Comparison of ENCODE assay signal across 8 mouse cellular contexts in the genomic region with DNA sequence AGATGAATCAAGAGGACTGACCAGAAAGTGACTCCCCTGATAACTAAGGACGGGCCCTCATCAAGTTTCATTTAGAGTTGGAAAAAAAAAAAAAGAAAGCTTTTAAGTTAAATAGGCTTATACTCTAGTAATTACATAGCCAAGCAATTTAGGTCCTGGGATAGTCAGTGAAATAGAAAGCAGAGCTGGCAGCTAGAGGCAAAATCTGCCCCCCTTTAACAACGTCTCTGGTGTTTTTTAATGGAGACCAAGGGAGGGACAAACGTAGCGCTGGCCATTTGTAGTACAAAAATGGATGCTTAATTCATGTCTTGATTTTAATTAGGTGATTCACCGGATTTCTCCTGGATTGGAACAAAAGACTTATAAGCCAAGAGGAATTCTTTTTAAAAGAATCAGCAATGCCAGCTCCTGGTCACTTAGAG. TPM values are rescaled to one million over a fixed set of nuclear protein-coding genes. Genes with fewer than 3 reads are reported as not detected.
DNase-seq lines count a peak whose midpoint lies in the region; ATAC-seq and TF ChIP-seq lines count a peak whose summit lies in the region.

No protein-coding gene starts in this region.

- H3K27me3 ChIP-seq in lung, embryonic 14.5 days (ENCODE audit: insufficient read depth, low read length), result no peaks in the 10 kb centered on the region
- no peaks in the 10 kb centered on the region for H3K27me3 ChIP-seq in hindbrain, embryonic 12.5 days
- H3K27me3 ChIP-seq in midbrain, embryonic 13.5 days, result peaks cover 11% of the 10 kb centered on the region; the same call in 1 of the 2 replicates

- H3K9ac ChIP-seq in lung, embryonic 14.5 days, result peak overlapping the region; percentile 96
- H3K9ac ChIP-seq in hindbrain, embryonic 12.5 days, result peak overlapping the region; percentile 98
- H3K9ac ChIP-seq in midbrain, embryonic 13.5 days (replicated peaks), result peak overlapping the region; percentile 92

- peak; percentile 65 for DNase-seq in lung, embryonic 14.5 days
- no peak for DNase-seq in lung, postnatal 4 days
- peak; percentile 36 for DNase-seq in c-Kit-positive CD71-positive TER-119-negative erythroid progenitor cells, embryonic 14.5 days (ENCODE audit: low read depth)
- DNase-seq in cerebellum, postnatal 36 days, result no peak

- no peak for ATAC-seq in lung, embryonic 14.5 days (ENCODE audit: insufficient read depth)
- no peak for ATAC-seq in hindbrain, embryonic 12.5 days (ENCODE audit: low FRiP score)
- no peak for ATAC-seq in midbrain, embryonic 13.5 days
- ATAC-seq in granulocyte monocyte progenitor cell, adult 5-6 weeks (replicated peaks; ENCODE audit: poor library complexity, severe bottlenecking), result no peak
- ATAC-seq in megakaryocyte-erythroid progenitor cell, adult 5-6 weeks (replicated peaks; ENCODE audit: low FRiP score, low TSS enrichment, poor library complexity, severe bottlenecking), result no peak

- WGBS in lung, embryonic 14.5 days, result 1% methylated on average over 5 of the region's 5 CpGs
- WGBS in hindbrain, embryonic 12.5 days, result under 1% methylated on average over 5 of the region's 5 CpGs
- WGBS in midbrain, embryonic 13.5 days, result 0% methylated on average over 5 of the region's 5 CpGs

- no peaks in the 10 kb centered on the region for H3K9me3 ChIP-seq in lung, embryonic 14.5 days (ENCODE audit: low read depth, low read length)
- no peaks in the 10 kb centered on the region for H3K9me3 ChIP-seq in hindbrain, embryonic 12.5 days (replicated peaks)
- H3K9me3 ChIP-seq in midbrain, embryonic 13.5 days, result no peaks in the 10 kb centered on the region

- 0 out of 2 replicates have a peak, but pooled peaks cover 4% of the 10 kb centered on the region for H3K4me1 ChIP-seq in lung, embryonic 14.5 days (ENCODE audit: insufficient read depth)
- peaks cover 25% of the 10 kb centered on the region for H3K4me1 ChIP-seq in hindbrain, embryonic 12.5 days
- H3K4me1 ChIP-seq in midbrain, embryonic 13.5 days (replicated peaks), result peaks cover 45% of the 10 kb centered on the region

- peak overlapping the region; percentile 99 for H3K27ac ChIP-seq in lung, embryonic 14.5 days (ENCODE audit: low read depth)
- H3K27ac ChIP-seq in hindbrain, embryonic 12.5 days, result peak overlapping the region; percentile 100
- H3K27ac ChIP-seq in midbrain, embryonic 13.5 days, result peak overlapping the region; percentile 98

- H3K36me3 ChIP-seq in lung, embryonic 14.5 days (ENCODE audit: insufficient read depth), result peaks cover 15% of the 10 kb centered on the region; the same call in 1 of the 2 replicates
- H3K36me3 ChIP-seq in hindbrain, embryonic 12.5 days, result no peaks in the 10 kb centered on the region
- H3K36me3 ChIP-seq in midbrain, embryonic 13.5 days, result no peaks in the 10 kb centered on the region

- peak overlapping the region; percentile 96 for H3K4me2 ChIP-seq in lung, embryonic 14.5 days
- H3K4me2 ChIP-seq in hindbrain, embryonic 12.5 days (replicated peaks), result peak overlapping the region; percentile 92
- H3K4me2 ChIP-seq in midbrain, embryonic 13.5 days (replicated peaks), result peak overlapping the region; percentile 94

- H3K4me3 ChIP-seq in lung, embryonic 14.5 days (ENCODE audit: low read depth, low read length), result peak overlapping the region; percentile 68
- H3K4me3 ChIP-seq in hindbrain, embryonic 12.5 days, result peak overlapping the region; percentile 85
- H3K4me3 ChIP-seq in midbrain, embryonic 13.5 days (replicated peaks), result peak overlapping the region; percentile 71

- TF ChIP-seq CTCF in lung, embryonic 14.5 days (IDR thresholded peaks at IDR 0.05; ENCODE audit: low read depth), result no peak

RNA-seq across cellular contexts. Expression of gene Lmo4, which starts 1.0 kb away (rescaled TPM):
- 48.1 and 49.8 TPM in 2 replicates for polyA plus RNA-seq in lung, embryonic 14.5 days (2014; fragmentation: Nextera tagmentation; extraction: Ambion mirVana)
- polyA plus RNA-seq in hindbrain, embryonic 12.5 days (2016; fragmentation: Nextera tagmentation; extraction: Ambion mirVana), result 62.0 and 64.7 TPM in 2 replicates
- 55.3 and 60.6 TPM in 2 replicates for polyA plus RNA-seq in midbrain, embryonic 13.5 days (2015; fragmentation: Nextera tagmentation; extraction: Ambion mirVana)
- 116 and 130 TPM in 2 replicates for total RNA-seq in granulocyte monocyte progenitor cell, adult 5-6 weeks (2014; fragmentation: Nextera tagmentation)
- total RNA-seq in granulocyte monocyte progenitor cell, adult 5-6 weeks (2017), result 34.5 and 45.1 TPM in 2 replicates
- total RNA-seq in megakaryocyte-erythroid progenitor cell, adult 5-6 weeks (2014; fragmentation: Nextera tagmentation), result 23.9 and 27.0 TPM in 2 replicates
- total RNA-seq in megakaryocyte-erythroid progenitor cell, adult 5-6 weeks (2017), result 18.7 and 18.9 TPM in 2 replicates

Comparison
In these comparisons a context has a peak if more than half of its experiments do, and no peak if none do; other contexts are left out.
1. DNase-seq: peak in lung, embryonic 14.5 days (single experiment) and c-Kit-positive CD71-positive TER-119-negative erythroid progenitor cells, embryonic 14.5 days (single experiment); none in lung, postnatal 4 days (0 of 2) and cerebellum, postnatal 36 days (0 of 2).
2. Peak in every context shown above with its lines, with median percentiles within 50 percentile points of each other: H3K27ac ChIP-seq, H3K4me2 ChIP-seq, H3K4me3 ChIP-seq and H3K9ac ChIP-seq.